Mouse (Mus musculus) kidney, embryonic 16.5 days (tissue): ENCODE measurements at regions not wholly inside any gene's neighbourhood (a gene's known extent, or its start where the extent isn't known, plus 50 kb on each side); places are given as distances from the start of the nearest gene placed in this dataset.
"Not testable (repeated sequence)": the region's sequence is repeated elsewhere in the genome, so short reads cannot be mapped to it uniquely, and the experiment has no call there.

Experiments
- ATAC-seq: fragments of 200-750 bp; cut with Nextera tagmentation; 2 replicates; pipeline ENCODE4 v1.8.0; 2017; ENCODE audit warnings: moderate TSS enrichment; ENCODE audit not compliant: low FRiP score, low TSS enrichment
- H3K27ac ChIP-seq: fragments of 300-500 bp; sonication (generic); 2 replicates; pipeline ENCODE4 v1.5.1; 2014; ENCODE audit warnings: low read length
- H3K27me3 ChIP-seq: fragments of 300-500 bp; sonication (generic); 2 replicates; pipeline ENCODE4 v1.6.1; 2014; ENCODE audit warnings: low read length, control low read depth, mixed read lengths; ENCODE audit not compliant: insufficient read depth
- H3K36me3 ChIP-seq: fragments of 300-500 bp; sonication (generic); 2 replicates; pipeline ENCODE4 v1.6.1; 2014; ENCODE audit warnings: low read length, control low read depth, mixed read lengths; ENCODE audit not compliant: insufficient read depth
- H3K4me1 ChIP-seq: fragments of 300-500 bp; sonication (generic); 2 replicates; pipeline ENCODE4 v1.6.1; 2014; ENCODE audit warnings: low read length, control low read depth, mixed read lengths; ENCODE audit not compliant: insufficient read depth
- H3K4me2 ChIP-seq: fragments of 300-500 bp; sonication (generic); replicated peaks from 2 replicates; pipeline ENCODE4 v1.6.1; 2014; ENCODE audit warnings: low read depth, low read length
- H3K4me3 ChIP-seq: fragments of 300-500 bp; sonication (generic); 2 replicates; pipeline ENCODE4 v1.5.1; 2014; ENCODE audit warnings: mild to moderate bottlenecking, low read length
- H3K9ac ChIP-seq: fragments of 300-500 bp; sonication (generic); replicated peaks from 2 replicates; pipeline ENCODE4 v1.6.1; 2014; ENCODE audit warnings: low read length
- H3K9me3 ChIP-seq: fragments of 300-500 bp; sonication (generic); 2 replicates; pipeline ENCODE4 v1.6.1; 2016; ENCODE audit warnings: low read length, control low read depth
- WGBS: fragments of 180-500 bp; shearing (Covaris S2); extraction: QIAGEN DNeasy Blood & Tissue Kit; methylation state at CpG from one replicate; pipeline ENCODE4 v1.1.7; 2014; 5-methylcytosine and 5-hydroxymethylcytosine counted together

DNA sequence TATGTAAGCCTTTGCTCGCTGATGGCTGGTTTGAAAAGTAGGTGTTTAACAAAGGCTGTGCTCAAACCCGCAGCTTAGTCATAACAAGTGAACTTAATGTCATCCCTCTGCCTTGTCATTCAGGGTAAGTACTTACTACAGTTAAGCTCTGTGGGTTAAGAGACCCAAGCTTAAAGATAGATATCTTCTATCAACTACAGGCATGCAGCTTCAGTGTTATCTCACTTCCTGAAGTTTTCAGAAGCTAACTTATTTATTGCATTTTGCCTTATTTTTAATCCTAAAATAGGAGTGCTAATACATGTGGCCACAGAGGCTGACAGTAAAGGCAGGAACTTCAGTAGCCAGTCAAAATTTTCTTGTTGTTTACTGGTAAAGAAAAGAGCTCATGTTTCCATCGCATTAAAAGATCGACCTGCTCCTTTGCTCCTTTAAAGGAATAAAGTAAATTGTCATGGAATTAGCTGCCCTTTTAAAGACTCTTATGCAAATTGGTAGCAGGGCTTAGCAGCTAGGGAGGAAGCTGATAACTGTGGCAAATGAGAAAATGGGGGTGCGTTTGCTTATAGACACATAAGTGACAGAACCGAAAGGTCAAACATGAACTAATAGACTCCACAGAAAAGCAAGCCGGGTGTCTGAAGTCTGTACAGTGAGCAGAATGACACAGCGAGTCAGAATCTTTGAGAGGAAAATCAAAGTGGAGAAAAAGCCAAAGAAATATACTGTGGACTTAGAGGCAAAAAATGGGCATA lies 55.9 kb upstream of the Inpp4b start:
- H3K9ac ChIP-seq = no peak overlapping the region
- H3K4me2 ChIP-seq = no peak overlapping the region
- H3K9me3 ChIP-seq = no peaks in the 10 kb centered on the region
- 83% methylated on average over 8 of the region's 8 CpGs for WGBS
- no peaks in the 10 kb centered on the region for H3K36me3 ChIP-seq
- no peak overlapping the region for H3K27ac ChIP-seq
- H3K27me3 ChIP-seq = no peaks in the 10 kb centered on the region
- no peaks in the 10 kb centered on the region for H3K4me1 ChIP-seq
- no peak for ATAC-seq
- H3K4me3 ChIP-seq = no peak overlapping the region

DNA sequence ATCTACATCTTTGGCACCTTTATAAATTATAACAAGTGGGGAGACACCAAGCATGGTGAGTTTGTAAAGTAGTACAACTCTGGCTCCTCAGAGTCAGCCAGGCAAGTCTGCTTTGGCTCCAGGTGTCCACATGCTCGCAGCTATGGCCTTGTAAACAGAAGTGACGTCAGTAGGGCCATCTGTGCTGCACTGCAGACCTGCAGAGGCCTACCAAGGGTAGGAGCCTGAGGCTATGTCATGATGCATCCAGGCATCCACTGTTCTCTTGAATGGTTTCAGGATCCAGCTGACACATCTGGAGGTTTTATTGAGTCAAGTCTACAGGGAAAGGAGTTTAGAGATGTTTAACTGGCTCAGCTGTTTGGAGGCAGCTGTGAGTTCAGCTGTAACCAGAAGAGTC lies 82.3 kb upstream of the Inpp4b start:
- no peak overlapping the region for H3K27ac ChIP-seq
- H3K4me1 ChIP-seq = no peaks in the 10 kb centered on the region
- 75% methylated on average over 2 of the region's 2 CpGs for whole genome bisulfite sequencing
- no peak overlapping the region for H3K4me2 ChIP-seq
- H3K4me3 ChIP-seq = no peak overlapping the region
- no peaks in the 10 kb centered on the region for H3K36me3 ChIP-seq
- no peaks in the 10 kb centered on the region for H3K9me3 ChIP-seq
- H3K27me3 ChIP-seq = no peaks in the 10 kb centered on the region
- H3K9ac ChIP-seq = no peak overlapping the region
- no peak for ATAC-seq

DNA sequence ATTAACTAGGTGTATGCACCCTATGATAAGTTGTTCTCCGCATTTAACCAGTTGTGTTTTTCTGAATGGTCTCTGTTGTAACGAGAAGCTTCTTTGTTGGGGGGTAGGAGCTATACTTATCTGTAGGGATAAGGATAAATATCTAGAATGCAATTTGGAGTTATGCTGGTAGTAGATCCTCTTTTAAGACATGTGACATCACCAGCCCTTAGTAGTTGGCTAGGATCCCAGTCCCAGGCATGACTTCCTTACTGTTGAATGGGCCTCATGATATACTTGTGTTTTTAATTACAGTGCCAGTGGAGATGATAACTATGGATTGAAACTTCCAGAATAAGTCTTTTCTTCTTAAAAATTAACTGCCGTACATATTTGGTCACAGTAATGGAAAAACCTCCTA lies 118.5 kb upstream of the Inpp4b start:
- no peaks in the 10 kb centered on the region for H3K9me3 ChIP-seq
- ATAC-seq = no peak
- WGBS = 86% methylated on average over 3 of the region's 3 CpGs
- H3K4me2 ChIP-seq = no peak overlapping the region
- H3K27me3 ChIP-seq = no peaks in the 10 kb centered on the region
- H3K4me1 ChIP-seq = no peaks in the 10 kb centered on the region
- H3K4me3 ChIP-seq = no peak overlapping the region
- H3K27ac ChIP-seq = no peak overlapping the region
- no peaks in the 10 kb centered on the region for H3K36me3 ChIP-seq
- H3K9ac ChIP-seq = no peak overlapping the region

DNA sequence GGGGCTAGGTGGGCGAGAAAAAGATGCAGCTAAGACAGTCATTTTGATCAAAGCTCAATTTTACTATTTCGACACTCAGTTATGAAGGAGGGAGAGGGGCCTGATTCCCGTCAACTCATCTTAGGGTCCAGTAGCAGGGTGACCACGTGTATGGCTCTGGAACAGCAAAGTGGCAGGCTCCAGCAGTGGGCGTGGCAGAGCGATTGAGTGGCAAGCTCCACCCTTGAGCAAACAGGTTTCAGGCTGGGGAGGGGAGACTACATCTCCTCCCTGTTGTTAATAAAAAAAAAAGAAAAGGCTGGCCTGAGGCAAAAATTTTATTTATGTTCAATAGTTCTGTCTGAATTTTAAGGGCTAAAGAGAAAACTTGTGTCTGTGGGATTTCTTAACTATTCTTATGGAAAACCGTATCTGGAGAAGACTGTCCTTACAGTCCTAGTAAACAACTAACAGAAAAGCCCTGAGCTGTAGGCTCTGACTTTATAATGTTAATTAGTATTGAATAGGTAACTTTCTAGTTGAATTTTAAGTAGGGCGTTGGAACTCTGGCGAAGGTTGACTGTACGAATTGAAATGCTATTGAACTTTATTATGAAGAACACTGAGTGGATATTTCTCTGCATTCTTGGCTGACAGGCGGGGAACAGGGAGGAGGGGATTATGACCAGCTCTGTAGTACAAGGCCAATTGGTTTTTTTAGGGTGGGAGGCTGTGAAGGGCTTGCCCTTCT lies 155.1 kb upstream of the Inpp4b start:
- not testable (repeated sequence) for H3K4me1 ChIP-seq, H3K27me3 ChIP-seq, H3K9ac ChIP-seq, H3K4me3 ChIP-seq, H3K4me2 ChIP-seq, ATAC-seq, H3K27ac ChIP-seq, H3K36me3 ChIP-seq, H3K9me3 ChIP-seq
- WGBS = 62% methylated on average over 11 of the region's 11 CpGs

DNA sequence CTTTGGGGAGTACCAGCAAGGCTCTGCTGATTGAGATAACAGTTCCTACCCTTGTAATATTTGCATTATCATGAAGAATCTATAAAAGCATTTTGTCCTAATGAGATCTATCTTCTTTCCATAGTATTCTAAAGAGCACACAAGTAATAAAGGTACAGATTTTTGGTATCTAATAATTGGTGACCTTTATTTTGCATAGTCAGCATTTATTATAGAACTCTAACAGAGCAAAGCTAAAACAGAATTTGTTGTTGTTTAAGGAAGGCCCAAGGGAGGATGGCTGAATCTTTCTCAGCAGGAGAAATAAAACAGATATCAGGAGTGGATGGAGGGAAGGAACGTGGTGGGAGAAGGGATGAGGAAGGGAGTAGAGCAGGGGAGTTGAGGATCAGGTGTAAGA lies 160.8 kb upstream of the Usp38 start:
- Histone ChIP-seq H3K27ac (no peak overlapping the region), H3K9ac (no peak overlapping the region), H3K36me3 (no peaks in the 10 kb centered on the region), H3K4me2 (no peak overlapping the region), H3K4me1 (no peaks in the 10 kb centered on the region), H3K27me3 (no peaks in the 10 kb centered on the region), H3K9me3 (no peaks in the 10 kb centered on the region), H3K4me3 (no peak overlapping the region)
- ATAC-seq = no peak
- 72% methylated on average over 1 of the region's 1 CpGs for WGBS

DNA sequence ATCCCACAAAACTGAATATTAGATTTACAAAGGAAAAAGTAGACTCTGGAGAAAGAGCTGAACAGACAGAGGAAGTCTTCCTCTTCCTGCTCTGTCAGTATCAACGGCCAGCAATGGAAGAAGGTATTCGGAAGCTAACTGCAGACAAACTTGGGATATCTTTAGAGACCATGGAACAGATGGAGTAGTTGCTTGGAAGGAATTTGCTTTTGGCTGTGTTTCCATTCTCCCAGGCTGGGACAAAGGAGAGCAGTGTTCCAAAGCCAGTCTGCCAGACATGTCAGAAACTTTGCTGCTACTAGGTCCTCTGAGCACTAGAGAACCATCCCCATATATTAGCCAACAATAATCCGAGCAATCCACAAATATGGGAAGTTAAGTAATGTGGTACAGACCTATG lies 132.5 kb upstream of the Usp38 start:
- Histone ChIP-seq H3K4me3 (no peak overlapping the region), H3K36me3 (no peaks in the 10 kb centered on the region), H3K9ac (no peak overlapping the region), H3K4me1 (no peaks in the 10 kb centered on the region), H3K27ac (no peak overlapping the region), H3K9me3 (0 out of 2 replicates have a peak, but pooled peaks cover 3% of the 10 kb centered on the region), H3K27me3 (no peaks in the 10 kb centered on the region), H3K4me2 (no peak overlapping the region)
- 79% methylated on average over 3 of the region's 3 CpGs for WGBS
- no peak for ATAC-seq

DNA sequence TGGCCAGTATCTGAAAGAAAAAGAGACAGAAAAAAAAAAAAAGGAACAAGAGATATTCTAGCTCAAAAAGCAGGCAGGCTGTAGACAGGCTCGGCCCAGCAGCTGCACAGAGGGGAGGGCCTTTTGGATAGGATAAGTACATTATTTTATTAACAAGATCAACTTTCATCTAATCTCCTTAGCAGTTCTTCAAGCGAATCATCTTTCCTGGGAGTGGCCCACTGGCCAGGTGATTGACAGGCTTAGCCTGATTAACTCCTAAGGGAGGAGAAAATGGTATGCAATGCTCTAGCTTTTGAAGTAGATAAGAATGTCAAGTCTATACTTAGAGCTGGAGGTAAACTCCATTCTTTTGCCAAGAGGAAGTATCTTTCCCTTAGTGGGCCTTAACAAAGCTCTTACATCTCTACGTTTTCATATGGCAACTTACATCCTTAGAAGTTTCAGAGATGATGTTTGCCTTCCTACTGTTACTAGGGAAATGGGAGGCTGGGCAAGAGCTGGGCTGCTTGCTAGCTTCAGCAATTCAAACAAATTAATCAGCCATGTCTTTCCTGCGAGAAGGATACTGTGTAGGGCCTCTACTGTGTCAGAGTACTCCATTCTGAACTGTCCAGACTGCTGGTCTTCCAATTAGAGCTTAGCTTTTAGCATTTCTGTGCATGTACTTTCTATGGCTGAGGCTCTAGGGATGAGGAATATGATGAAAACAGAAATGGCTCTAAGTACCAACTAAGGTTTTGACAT lies 92.2 kb upstream of the Usp38 start:
- Histone ChIP-seq H3K27ac (no peak overlapping the region), H3K4me2 (no peak overlapping the region), H3K4me3 (no peak overlapping the region), H3K9ac (no peak overlapping the region), H3K9me3 (no peaks in the 10 kb centered on the region), H3K4me1 (no peaks in the 10 kb centered on the region), H3K36me3 (no peaks in the 10 kb centered on the region), H3K27me3 (no peaks in the 10 kb centered on the region)
- WGBS = 53% methylated on average over 4 of the region's 4 CpGs
- 0 out of 2 replicates have a peak, but pooled peaks have one; percentile 65 for ATAC-seq

DNA sequence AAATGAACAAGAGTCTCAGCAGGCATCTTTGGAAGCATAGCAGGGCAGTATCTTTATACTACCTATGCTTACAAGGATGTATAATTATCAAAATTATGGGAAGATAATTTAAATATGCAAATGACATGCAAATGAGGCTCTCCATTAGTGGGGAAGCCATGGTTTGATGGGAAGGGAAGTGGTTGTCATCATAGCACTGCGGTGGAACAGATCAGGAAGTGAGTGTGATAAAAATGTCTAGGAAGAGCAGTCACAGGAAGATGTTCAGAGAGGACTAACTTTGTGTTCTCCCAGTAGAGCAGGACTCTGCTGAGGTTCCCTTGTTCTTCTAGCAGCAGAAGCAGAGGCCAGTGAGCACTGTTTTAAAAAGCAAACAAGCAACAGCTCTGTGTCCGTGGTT lies 84.2 kb upstream of the Usp38 start:
- 60% methylated on average over 2 of the region's 2 CpGs for WGBS
- ATAC-seq = no peak
- Histone ChIP-seq H3K9me3 (no peaks in the 10 kb centered on the region), H3K27ac (peak overlapping the region; percentile 59; the same call in 1 of the 2 replicates), H3K36me3 (no peaks in the 10 kb centered on the region), H3K9ac (no peak overlapping the region), H3K27me3 (no peaks in the 10 kb centered on the region), H3K4me2 (no peak overlapping the region), H3K4me1 (no peaks in the 10 kb centered on the region), H3K4me3 (no peak overlapping the region)

DNA sequence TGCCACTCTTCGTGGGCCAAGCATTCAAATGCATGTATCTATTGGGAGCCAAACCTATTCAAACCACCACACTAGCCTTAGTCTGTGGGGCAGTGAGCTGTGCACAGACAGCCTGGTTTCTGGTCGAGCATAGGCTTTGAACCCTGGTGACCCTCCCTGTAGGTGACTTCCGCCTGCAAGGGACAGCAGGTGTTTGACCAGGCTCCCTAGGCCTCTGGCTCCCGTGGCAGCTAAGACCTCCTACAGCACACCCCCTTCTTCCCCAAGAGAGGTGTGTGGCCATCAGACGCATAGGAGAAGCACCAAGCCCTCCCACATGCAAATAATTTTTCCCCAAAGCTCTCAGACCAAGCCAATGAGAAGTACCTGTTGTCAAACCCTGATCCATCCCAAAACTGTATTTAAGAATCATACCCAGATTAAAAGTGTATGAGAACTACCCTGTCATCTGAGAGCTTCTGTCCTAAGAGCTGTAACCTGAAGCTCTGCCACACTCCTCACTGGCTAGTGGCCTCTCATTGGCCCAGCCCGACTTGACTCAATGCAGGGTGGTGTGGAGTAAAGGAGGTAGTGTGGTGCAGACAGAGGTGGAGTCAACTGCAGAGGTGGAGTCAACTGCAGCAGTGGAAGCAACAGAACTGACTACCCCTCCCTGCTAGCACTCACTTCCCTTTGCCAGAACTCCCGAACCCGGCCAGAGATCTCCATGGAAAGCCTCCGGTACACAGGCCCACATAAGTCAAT lies 82.5 kb upstream of the Usp38 start:
- no peak overlapping the region for H3K4me2 ChIP-seq
- peak; percentile 98 for ATAC-seq
- H3K4me3 ChIP-seq = no peak overlapping the region
- H3K27ac ChIP-seq = no peak overlapping the region
- no peaks in the 10 kb centered on the region for H3K36me3 ChIP-seq
- 36% methylated on average over 9 of the region's 9 CpGs for WGBS
- H3K4me1 ChIP-seq = no peaks in the 10 kb centered on the region
- no peaks in the 10 kb centered on the region for H3K27me3 ChIP-seq
- no peak overlapping the region for H3K9ac ChIP-seq
- H3K9me3 ChIP-seq = no peaks in the 10 kb centered on the region
